Mouse (Mus musculus): ENCODE measurements around the gene Nup210l. TPM values are rescaled to one million over a fixed set of nuclear protein-coding genes. Genes with fewer than 3 reads are reported as not detected.

Nup210l gene
- total RNA-seq (2023): 1.2 TPM

GRCm38 (mm10) chr3:90103938-90104337 lies at the start of gene Nup210l:
Gene Nup210l, plus strand, starts transcription at chr3:90104132.

GRCm38 (mm10) chr3:90072294-90072693 lies 31.6 kb upstream of the Nup210l start, which contains the start of gene Tpm3:
Gene Tpm3, plus strand, starts transcription at chr3:90072649.

GRCm38 (mm10) chr3:90213377-90213866 lies 109.5 kb downstream of the Nup210l start, which contains the start of the genes Rps27 and Rab13:
Gene Rps27, minus strand, starts transcription at chr3:90213651.
Gene Rab13, plus strand, starts transcription at chr3:90213695.

GRCm38 (mm10) chr3:90231507-90232333 lies 127.8 kb downstream of the Nup210l start, which contains the start of gene Jtb:
Gene Jtb, plus strand, starts transcription at chr3:90231597.

GRCm38 (mm10) chr3:90242984-90243775 lies 139.2 kb downstream of the Nup210l start, which contains the start of gene Creb3l4:
Gene Creb3l4, minus strand, starts transcription at chr3:90243512.

GRCm38 (mm10) chr3:90247960-90248745 lies 144.2 kb downstream of the Nup210l start, which contains the start of gene Slc39a1:
Gene Slc39a1, plus strand, starts transcription at chr3:90248172.

GRCm38 (mm10) chr3:90253653-90254418 lies 149.9 kb downstream of the Nup210l start, which contains the start of gene Crtc2:
Gene Crtc2, plus strand, starts transcription at chr3:90254163.

Other genes starting within 250 kb of the Nup210l start
- gene Il6ra, start 190.9 kb upstream of the Nup210l start, total RNA-seq (2023): 147 TPM
- gene Atp8b2, start 140.6 kb upstream of the Nup210l start, total RNA-seq (2023): 109 TPM
- gene Hax1, start 105.4 kb upstream of the Nup210l start, total RNA-seq (2023): 58.9 TPM
- 97.0 TPM for gene 4933434E20Rik, start 52.5 kb upstream of the Nup210l start, total RNA-seq (2023)
- 249 TPM for gene Ubap2l, start 51.5 kb upstream of the Nup210l start, total RNA-seq (2023)
- gene Tpm3, start 31.5 kb upstream of the Nup210l start, total RNA-seq (2023): 596 TPM
- 11,775 TPM for gene Rps27, start 109.5 kb downstream of the Nup210l start, total RNA-seq (2023)
- not detected for gene Rab13, start 109.6 kb downstream of the Nup210l start, total RNA-seq (2023)
- 74.5 TPM for gene Jtb, start 127.5 kb downstream of the Nup210l start, total RNA-seq (2023)
- not detected for gene Creb3l4, start 139.4 kb downstream of the Nup210l start, total RNA-seq (2023)
- gene Slc39a1, start 144.0 kb downstream of the Nup210l start, total RNA-seq (2023): 17.1 TPM
- 99.0 TPM for gene Crtc2, start 150.0 kb downstream of the Nup210l start, total RNA-seq (2023)
- 62.5 TPM for gene Dennd4b, start 161.1 kb downstream of the Nup210l start, total RNA-seq (2023)
- gene Gatad2b, start 189.0 kb downstream of the Nup210l start, total RNA-seq (2023): 132 TPM

Measured in CD4-positive naive resting alpha-beta T cell, adult 76 days (primary cell).